Mouse (Mus musculus): ENCODE measurements around the gene Olfr788.

Gene Olfr788

GRCm38 (mm10) chr10:129470698-129471097 is at the start of gene Olfr788:
Gene Olfr788, plus strand, starts transcription at chr10:129470998.
- DNase-seq (ENCODE audit: extremely low spot score, low read depth, low spot score), result no peak

- DNase-seq (ENCODE audit: extremely low spot score, low read depth, low spot score), result no peak
These were observed 43.8 kb upstream of the Olfr788 start, which contains the start of gene Olfr786 for GRCm38 (mm10) chr10:129427006-129427405. Gene Olfr786, plus strand, starts transcription at chr10:129427306.

- no peak for DNase-seq (ENCODE audit: extremely low spot score, low read depth, low spot score)
These were observed 9.2 kb upstream of the Olfr788 start, which contains the start of gene Olfr787 for GRCm38 (mm10) chr10:129461562-129461961. Gene Olfr787, plus strand, starts transcription at chr10:129461862.

DNA sequence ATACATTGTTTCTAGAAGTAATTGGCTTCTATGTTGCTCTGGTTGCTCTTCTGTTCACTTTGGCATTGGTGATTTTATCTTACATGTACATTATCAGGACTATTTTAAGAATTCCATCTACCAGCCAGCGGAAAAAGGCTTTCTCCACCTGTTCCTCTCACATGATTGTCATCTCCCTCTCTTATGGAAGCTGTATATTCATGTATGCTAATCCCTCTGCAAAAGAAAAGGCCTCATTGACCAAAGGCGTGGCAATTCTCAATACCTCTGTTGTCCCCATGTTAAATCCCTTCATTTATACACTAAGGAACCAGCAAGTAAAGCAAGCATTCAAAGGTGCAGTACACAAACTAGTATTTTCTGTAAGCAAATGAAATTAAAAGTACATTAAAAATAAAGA is 2.5 kb downstream of the Olfr788 start:
- no peak for DNase-seq (ENCODE audit: extremely low spot score, low read depth, low spot score)

DNA sequence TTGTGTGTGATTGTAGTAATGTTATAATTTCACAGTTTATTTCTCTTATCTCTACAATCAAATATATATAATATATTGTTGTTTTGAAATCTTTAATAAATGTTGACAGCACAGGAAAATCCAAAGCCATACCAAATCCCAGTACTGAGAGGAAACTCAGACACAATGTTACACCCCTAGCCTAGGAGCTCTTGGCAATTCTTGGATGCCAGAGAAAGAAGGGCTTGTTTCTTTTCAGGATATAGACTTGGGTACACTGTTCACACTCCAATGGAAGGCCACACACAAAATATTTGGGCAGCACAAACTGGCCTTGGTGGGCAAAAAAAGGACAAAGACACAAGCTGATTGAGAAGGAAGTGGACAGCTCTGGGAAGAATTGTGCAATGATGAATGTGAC is 2.9 kb downstream of the Olfr788 start:
- no peak for DNase-seq (ENCODE audit: extremely low spot score, low read depth, low spot score)

GRCm38 (mm10) chr10:129484452-129484851 is 13.7 kb downstream of the Olfr788 start, which contains the start of gene Olfr789:
Gene Olfr789, plus strand, starts transcription at chr10:129484752.
- no peak for DNase-seq (ENCODE audit: extremely low spot score, low read depth, low spot score)

- DNase-seq (ENCODE audit: extremely low spot score, low read depth, low spot score), result no peak
These were observed 19.3 kb downstream of the Olfr788 start for GRCm38 (mm10) chr10:129490101-129490500.

- DNase-seq (ENCODE audit: extremely low spot score, low read depth, low spot score), result no peak
These were observed 27.4 kb downstream of the Olfr788 start, which contains the start of gene Olfr790 for GRCm38 (mm10) chr10:129498192-129498591. Gene Olfr790, plus strand, starts transcription at chr10:129498492.

DNA sequence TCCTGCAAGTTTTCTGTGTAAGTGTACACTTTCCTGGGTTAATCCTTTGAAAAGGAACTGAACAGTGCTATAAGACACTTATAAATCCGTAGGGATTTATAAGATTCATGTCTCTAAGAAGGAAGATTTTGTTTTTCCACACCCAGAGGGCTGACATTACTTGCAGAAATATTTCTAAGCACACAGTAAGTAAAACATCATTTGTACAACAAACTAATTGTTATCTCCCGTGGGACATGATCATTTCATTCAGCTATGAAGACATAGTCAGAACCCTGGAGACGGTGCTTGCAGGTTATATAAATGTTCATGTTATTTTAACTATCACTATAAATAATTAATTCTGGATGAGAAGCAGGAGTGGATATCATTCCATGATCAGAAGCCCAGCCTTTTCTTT is 50.7 kb downstream of the Olfr788 start, which contains the start of gene Olfr791:
Olfr791 (plus strand) TSS at position 301 of the 400 bp plus-strand sequence.
- no peak for DNase-seq (ENCODE audit: extremely low spot score, low read depth, low spot score)

Measured in hindlimb bud, embryonic 11.5 days (tissue).